ENCODE assay signal across 10 mouse cellular contexts in the genomic region with DNA sequence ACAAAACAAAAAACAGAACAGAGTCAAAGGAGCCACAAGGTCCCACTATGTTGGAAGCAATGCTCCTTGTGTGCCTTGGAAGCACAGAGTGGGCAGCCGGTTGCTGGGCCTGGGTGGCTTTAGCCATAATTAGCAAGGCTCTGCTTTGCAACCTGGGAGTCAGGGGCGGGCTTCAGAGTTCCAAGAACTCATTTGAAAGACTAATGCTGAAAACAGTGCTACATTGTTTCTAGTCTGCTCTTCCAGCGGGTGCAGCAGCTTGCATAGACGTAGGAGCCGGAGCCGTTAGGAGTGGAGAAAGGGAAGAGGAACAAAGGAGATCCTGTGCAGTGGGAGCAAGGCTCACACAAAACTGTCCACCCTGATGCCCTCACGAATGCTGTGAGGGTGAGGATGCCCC. TPM values are rescaled to one million over a fixed set of nuclear protein-coding genes. Genes with fewer than 3 reads are reported as not detected.
DNase-seq lines count a peak whose midpoint lies in the region; ATAC-seq lines count a peak whose summit lies in the region.
"Had no signal": no experiment of that assay in that cellular context is flagged by ENCODE, and none has a peak within 500 bp of the region (broad histone marks: within the 10 kb centered on the region; RNA-seq: fewer than 3 reads in every experiment).

No protein-coding gene starts in this region.

- H3K27ac ChIP-seq in heart, embryonic 16.5 days (ENCODE audit: low read length), result peak overlapping the region; percentile 83
- no peak overlapping the region; the same call in 1 of the 2 replicates for H3K27ac ChIP-seq in heart, embryonic 11.5 days (ENCODE audit: low read depth, low read length)
- H3K27ac ChIP-seq in forebrain, embryonic 15.5 days (replicated peaks), result no peak overlapping the region
- 0 out of 2 replicates have a peak overlapping the region, but pooled peaks have one; percentile 41 for H3K27ac ChIP-seq in midbrain, embryonic 14.5 days (replicated peaks; ENCODE audit: low read depth, low read length)

- peaks cover 17% of the 10 kb centered on the region for H3K4me1 ChIP-seq in heart, embryonic 16.5 days (ENCODE audit: control insufficient read depth, insufficient read depth, low read length)
- peaks cover 13% of the 10 kb centered on the region for H3K4me1 ChIP-seq in heart, embryonic 11.5 days (ENCODE audit: control insufficient read depth, insufficient read depth, low read length)
- H3K4me1 ChIP-seq in forebrain, embryonic 15.5 days, result peaks cover 16% of the 10 kb centered on the region
- H3K4me1 ChIP-seq in midbrain, embryonic 14.5 days (ENCODE audit: control insufficient read depth, insufficient read depth, low read length), result no peaks in the 10 kb centered on the region

- 69% methylated on average over 7 of the region's 7 CpGs for WGBS in heart, embryonic 16.5 days
- WGBS in heart, embryonic 11.5 days (ENCODE audit: insufficient replicate concordance), result 56% methylated on average over 7 of the region's 7 CpGs
- WGBS in forebrain, embryonic 15.5 days, result 8% methylated on average over 7 of the region's 7 CpGs
- 23% methylated on average over 7 of the region's 7 CpGs for WGBS in midbrain, embryonic 14.5 days

- no peak overlapping the region for H3K4me3 ChIP-seq in heart, embryonic 16.5 days (ENCODE audit: low read length)
- H3K4me3 ChIP-seq in heart, embryonic 11.5 days (ENCODE audit: low read depth, low read length), result no peak overlapping the region
- no peak overlapping the region for H3K4me3 ChIP-seq in forebrain, embryonic 15.5 days
- H3K4me3 ChIP-seq in midbrain, embryonic 14.5 days (replicated peaks; ENCODE audit: low read depth, low read length), result no peak overlapping the region

- ATAC-seq in heart, embryonic 16.5 days (replicated peaks; ENCODE audit: extremely low read depth, insufficient read depth, low FRiP score), result no peak
- no peak for ATAC-seq in heart, embryonic 11.5 days (replicated peaks; ENCODE audit: insufficient number of reproducible peaks, low FRiP score, low TSS enrichment)
- peak; percentile 60 for ATAC-seq in forebrain, embryonic 15.5 days (replicated peaks)
- no peak for ATAC-seq in midbrain, embryonic 14.5 days (ENCODE audit: low FRiP score, low TSS enrichment)
- ATAC-seq in megakaryocyte, adult 5-6 weeks (ENCODE audit: poor library complexity, severe bottlenecking), result no peak

- H3K27me3 ChIP-seq in heart, embryonic 16.5 days (ENCODE audit: control insufficient read depth, insufficient read depth, low read length), result no peaks in the 10 kb centered on the region
- H3K27me3 ChIP-seq in heart, embryonic 11.5 days (ENCODE audit: control insufficient read depth, insufficient read depth, low read length), result no peaks in the 10 kb centered on the region
- no peaks in the 10 kb centered on the region for H3K27me3 ChIP-seq in forebrain, embryonic 15.5 days
- no peaks in the 10 kb centered on the region for H3K27me3 ChIP-seq in midbrain, embryonic 14.5 days (ENCODE audit: control insufficient read depth, insufficient read depth, low read length)

- no peaks in the 10 kb centered on the region for H3K36me3 ChIP-seq in heart, embryonic 16.5 days (ENCODE audit: control insufficient read depth, insufficient read depth)
- H3K36me3 ChIP-seq in heart, embryonic 11.5 days (ENCODE audit: control insufficient read depth, insufficient read depth, low read length), result no peaks in the 10 kb centered on the region
- no peaks in the 10 kb centered on the region for H3K36me3 ChIP-seq in forebrain, embryonic 15.5 days
- no peaks in the 10 kb centered on the region for H3K36me3 ChIP-seq in midbrain, embryonic 14.5 days (ENCODE audit: control insufficient read depth, insufficient read depth, low read length)

- H3K9me3 ChIP-seq in heart, embryonic 16.5 days (replicated peaks; ENCODE audit: control insufficient read depth, low read length), result no peaks in the 10 kb centered on the region
- no peaks in the 10 kb centered on the region for H3K9me3 ChIP-seq in heart, embryonic 11.5 days (replicated peaks; ENCODE audit: control insufficient read depth, low read length)
- no peaks in the 10 kb centered on the region for H3K9me3 ChIP-seq in forebrain, embryonic 15.5 days
- no peaks in the 10 kb centered on the region for H3K9me3 ChIP-seq in midbrain, embryonic 14.5 days (ENCODE audit: control insufficient read depth, low read length)

- H3K4me2 ChIP-seq in heart, embryonic 16.5 days (ENCODE audit: low read depth, low read length), result peak overlapping the region; percentile 46
- H3K4me2 ChIP-seq in heart, embryonic 11.5 days, result no peak overlapping the region
- H3K4me2 ChIP-seq in forebrain, embryonic 15.5 days (replicated peaks), result no peak overlapping the region
- no peak overlapping the region for H3K4me2 ChIP-seq in midbrain, embryonic 14.5 days (ENCODE audit: low read length)

- no peak overlapping the region for H3K9ac ChIP-seq in heart, embryonic 16.5 days (ENCODE audit: low read length)
- no peak overlapping the region for H3K9ac ChIP-seq in heart, embryonic 11.5 days (ENCODE audit: low read depth, low read length)
- no peak overlapping the region for H3K9ac ChIP-seq in forebrain, embryonic 15.5 days (replicated peaks)
- H3K9ac ChIP-seq in midbrain, embryonic 14.5 days (replicated peaks; ENCODE audit: low read length), result no peak overlapping the region

- DNase-seq in R1 (ENCODE audit: low read depth, low spot score) (peak; percentile 68), adipocyte (ENCODE audit: low spot score) (no peak)
- peak; percentile 35 for DNase-seq in midbrain, embryonic 14.5 days
- DNase-seq in B cell, adult 2 months, result no peak

RNA-seq across cellular contexts. Expression of gene Slc13a4, which starts 19.0 kb away (rescaled TPM):
- 0.50 and 0.54 TPM in 2 replicates for polyA plus RNA-seq in heart, embryonic 16.5 days (2015; fragmentation: Nextera tagmentation; extraction: Ambion mirVana)
- polyA plus RNA-seq in heart, embryonic 11.5 days (2014; fragmentation: Nextera tagmentation; extraction: Ambion mirVana), result 2.4 and 2.7 TPM in 2 replicates
- polyA plus RNA-seq in forebrain, embryonic 15.5 days (2015; fragmentation: Nextera tagmentation; extraction: Ambion mirVana), result 3.1 and 3.7 TPM in 2 replicates
- 0.19 and 3.3 TPM in 2 replicates for polyA plus RNA-seq in midbrain, embryonic 14.5 days (2014; fragmentation: Nextera tagmentation; extraction: Ambion mirVana)
- not detected in 2 replicates for total RNA-seq in megakaryocyte, adult 5-6 weeks (2015)
- 0.22 TPM in 1 of 2 replicates, not detected in the other for total RNA-seq in megakaryocyte, adult 5-6 weeks (2017)
- total RNA-seq: gastrocnemius, adult 8-10 months had no signal
- polyA plus RNA-seq: small intestine, adult 2 months had no signal

RNA-seq across cellular contexts. Expression of gene Fam180a, which starts 37.0 kb away (rescaled TPM):
- 1.2 and 1.3 TPM in 2 replicates for polyA plus RNA-seq in heart, embryonic 16.5 days (2015; fragmentation: Nextera tagmentation; extraction: Ambion mirVana)
- polyA plus RNA-seq in heart, embryonic 11.5 days (2014; fragmentation: Nextera tagmentation; extraction: Ambion mirVana), result 0.16 and 0.31 TPM in 2 replicates
- 0.34 and 0.56 TPM in 2 replicates for polyA plus RNA-seq in forebrain, embryonic 15.5 days (2015; fragmentation: Nextera tagmentation; extraction: Ambion mirVana)
- 0.68 TPM in 1 of 2 replicates, not detected in the other for polyA plus RNA-seq in midbrain, embryonic 14.5 days (2014; fragmentation: Nextera tagmentation; extraction: Ambion mirVana)
- not detected in 2 replicates for total RNA-seq in megakaryocyte, adult 5-6 weeks (2015)
- total RNA-seq in megakaryocyte, adult 5-6 weeks (2017), result not detected in 2 replicates

Comparison
In these comparisons a context has a peak if more than half of its experiments do, and no peak if none do; other contexts are left out.
1. H3K27ac ChIP-seq: peak in heart, embryonic 16.5 days (single experiment) and midbrain, embryonic 14.5 days (single experiment); none in heart, embryonic 11.5 days (single experiment) and forebrain, embryonic 15.5 days (single experiment).
2. DNase-seq: peak in R1 (single experiment) and midbrain, embryonic 14.5 days (single experiment); none in B cell, adult 2 months (0 of 2) and adipocyte (single experiment).